Mouse (Mus musculus) heart, adult 2 months (tissue): Measurements from ENCODE around the gene Tmem41a.

Source experiments
- CTCF ChIP-seq: fragments of 200-600 bp; IDR thresholded peaks from 2 replicates; pipeline ENCODE4 v1.8.1; 2022; ENCODE audit warnings: antibody characterized with exemption, mild to moderate bottlenecking, moderate library complexity
- EP300 ChIP-seq: fragments of 200-500 bp; IDR thresholded peaks from 2 replicates; pipeline ENCODE4 v1.6.1; 2011; ENCODE audit warnings: low read depth, low read length, control low read depth; ENCODE audit not compliant: insufficient read depth
- POLR2A ChIP-seq: fragments of 200-500 bp; IDR thresholded peaks from 2 replicates; pipeline ENCODE4 v1.6.1; 2011; ENCODE audit warnings: mild to moderate bottlenecking, low read depth, low read length, control low read depth; ENCODE audit not compliant: insufficient read depth

DNA sequence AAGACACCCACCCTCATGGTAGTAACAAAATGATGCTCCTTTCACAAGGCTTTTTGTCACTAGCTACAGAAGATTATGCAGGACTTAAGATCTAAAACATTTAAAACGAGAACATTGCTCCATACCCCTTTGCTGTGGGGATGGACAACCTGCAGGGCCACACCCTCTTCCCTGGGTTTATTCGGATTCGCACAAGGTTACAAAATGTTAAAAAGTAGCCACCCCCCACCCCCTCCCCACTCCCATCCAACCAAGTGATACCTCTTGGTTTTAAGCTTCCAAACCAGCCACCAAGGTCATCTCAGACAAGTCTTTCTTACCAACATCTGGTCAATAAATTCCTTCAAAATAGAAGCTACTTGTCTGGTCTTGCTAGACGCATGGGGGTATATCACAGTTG, 36.2 kb upstream of the Tmem41a start:
- no peak for TF ChIP-seq POLR2A
- TF ChIP-seq CTCF: no peak
- TF ChIP-seq EP300: no peak
